Mouse (Mus musculus) right cerebral cortex, postnatal 10 days (tissue): ENCODE measurements around the gene Rhebl1.
A peak's percentile ranks its signal among the peaks of the same experiment; 100 is the strongest.
"Not testable (repeated sequence)": the region's sequence is repeated elsewhere in the genome, so short reads cannot be mapped to it uniquely, and the experiment has no call there.

Experiments
- DNase-seq, 2 experiments: peaks; one replicate each; pipeline ENCODE4 v3.0.0; 2021; ENCODE audit warnings: low spot score in 2 of 2

Gene Rhebl1

DNA sequence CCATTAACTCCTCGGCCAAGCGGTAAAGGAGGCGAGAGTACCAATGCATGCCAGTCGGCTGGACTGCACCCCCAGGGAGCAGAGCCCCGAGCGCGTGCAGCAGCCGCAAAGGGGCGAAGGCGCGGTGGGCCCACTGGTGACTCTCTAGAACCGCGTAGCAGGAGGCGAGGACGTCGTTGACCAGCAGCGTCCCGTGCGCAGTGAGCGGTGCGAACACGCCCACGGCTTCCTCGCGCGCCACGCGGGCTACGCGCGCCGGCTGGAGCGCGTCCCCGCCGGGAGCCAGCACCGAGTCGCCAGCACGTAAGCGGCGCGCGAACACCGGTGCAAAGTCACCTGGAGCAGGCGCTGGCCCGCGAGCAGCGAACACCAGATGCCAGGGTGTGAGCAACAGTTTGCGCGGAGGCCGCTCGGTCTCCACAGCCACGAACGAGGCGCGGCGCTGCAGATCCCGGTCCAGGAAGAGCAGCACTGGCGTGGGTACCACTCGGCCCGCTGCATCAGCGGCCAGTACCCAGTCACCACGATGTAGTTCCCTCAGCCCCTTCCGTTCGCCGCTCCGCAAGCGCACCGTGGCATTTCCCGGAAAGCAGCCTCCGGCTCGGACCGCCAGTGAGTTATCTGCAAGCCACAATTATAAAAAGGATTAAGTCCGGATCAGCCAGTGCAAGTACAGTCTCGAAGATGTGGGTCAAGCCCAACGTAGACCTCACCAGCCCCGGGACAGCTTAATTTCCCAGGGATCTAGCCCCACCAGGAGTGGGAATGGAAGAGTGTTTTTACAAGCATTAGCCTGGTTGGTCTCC is at the start of gene Rhebl1:
Gene Rhebl1 (minus strand): TSS at position 601 of the 806 bp plus-strand sequence.
- peak in 1 of 2 experiments; percentile 50 for DNase-seq

GRCm38 (mm10) chr15:98943133-98943532 is 48.8 kb upstream of the Rhebl1 start:
- no peak for DNase-seq

DNA sequence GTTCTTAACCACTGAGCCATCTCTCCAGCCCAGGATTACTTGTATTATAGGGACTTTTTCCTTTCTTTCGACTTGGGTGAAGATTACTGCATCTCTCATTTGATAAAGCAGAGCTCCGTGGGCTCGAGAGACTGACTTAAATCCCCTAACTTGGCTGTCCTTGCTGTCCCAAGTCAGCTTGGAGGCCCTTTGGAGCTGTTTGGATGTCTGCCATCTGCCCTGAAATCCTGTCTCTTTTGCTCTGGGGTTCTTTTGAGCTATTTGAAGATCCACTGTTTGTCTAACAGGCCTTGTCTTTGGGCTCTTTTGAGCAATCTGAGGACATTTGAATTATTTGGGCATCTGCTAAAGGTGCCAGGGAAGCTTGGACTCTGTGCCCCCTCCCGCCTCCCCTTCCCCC is 47.7 kb upstream of the Rhebl1 start:
- DNase-seq, result no peak

GRCm38 (mm10) chr15:98941539-98941938 is 47.2 kb upstream of the Rhebl1 start:
- no peak for DNase-seq

GRCm38 (mm10) chr15:98940816-98941215 is 46.5 kb upstream of the Rhebl1 start:
- DNase-seq, result no peak

DNA sequence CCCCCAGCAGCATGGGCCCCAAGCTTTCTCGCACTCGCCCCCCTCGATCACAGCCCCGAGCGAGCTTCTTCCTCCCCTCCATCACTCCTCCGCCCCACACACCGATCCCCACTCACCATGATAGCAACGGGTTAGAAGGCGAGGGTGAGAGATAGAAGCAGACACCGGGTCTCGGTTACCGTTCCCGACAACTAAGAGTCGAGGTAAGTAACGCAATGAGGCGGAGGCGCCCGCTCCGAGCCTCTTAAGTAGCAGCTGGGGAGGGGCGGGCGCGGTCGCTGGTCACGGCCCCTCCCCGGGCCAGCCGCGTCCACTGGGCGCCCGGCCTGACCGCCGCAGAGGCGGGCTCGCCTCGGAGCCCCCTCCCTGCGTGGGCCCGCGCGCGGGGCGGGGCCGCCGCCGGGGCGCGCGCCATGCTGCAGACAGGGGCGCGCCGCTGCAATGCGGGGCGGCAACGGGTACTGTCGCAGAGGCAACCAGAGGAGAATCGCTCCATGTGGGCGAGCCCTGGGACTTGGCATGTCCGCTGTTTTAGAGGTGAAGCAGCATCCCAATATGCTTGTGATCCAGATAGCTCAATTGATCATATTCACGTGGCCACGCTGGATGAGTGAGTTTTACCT is 40.0 kb upstream of the Rhebl1 start, which contains the start of gene Tuba1b:
Gene Tuba1b (minus strand): TSS at position 349 of the 623 bp plus-strand sequence.
- DNase-seq, result peak; percentile 95

GRCm38 (mm10) chr15:98933833-98934216 is 39.5 kb upstream of the Rhebl1 start:
- DNase-seq, result peak; percentile 97 to 98

GRCm38 (mm10) chr15:98933004-98933671 is 38.8 kb upstream of the Rhebl1 start:
- DNase-seq, result not testable (repeated sequence)

GRCm38 (mm10) chr15:98930998-98931397 is 36.7 kb upstream of the Rhebl1 start:
- no peak for DNase-seq

DNA sequence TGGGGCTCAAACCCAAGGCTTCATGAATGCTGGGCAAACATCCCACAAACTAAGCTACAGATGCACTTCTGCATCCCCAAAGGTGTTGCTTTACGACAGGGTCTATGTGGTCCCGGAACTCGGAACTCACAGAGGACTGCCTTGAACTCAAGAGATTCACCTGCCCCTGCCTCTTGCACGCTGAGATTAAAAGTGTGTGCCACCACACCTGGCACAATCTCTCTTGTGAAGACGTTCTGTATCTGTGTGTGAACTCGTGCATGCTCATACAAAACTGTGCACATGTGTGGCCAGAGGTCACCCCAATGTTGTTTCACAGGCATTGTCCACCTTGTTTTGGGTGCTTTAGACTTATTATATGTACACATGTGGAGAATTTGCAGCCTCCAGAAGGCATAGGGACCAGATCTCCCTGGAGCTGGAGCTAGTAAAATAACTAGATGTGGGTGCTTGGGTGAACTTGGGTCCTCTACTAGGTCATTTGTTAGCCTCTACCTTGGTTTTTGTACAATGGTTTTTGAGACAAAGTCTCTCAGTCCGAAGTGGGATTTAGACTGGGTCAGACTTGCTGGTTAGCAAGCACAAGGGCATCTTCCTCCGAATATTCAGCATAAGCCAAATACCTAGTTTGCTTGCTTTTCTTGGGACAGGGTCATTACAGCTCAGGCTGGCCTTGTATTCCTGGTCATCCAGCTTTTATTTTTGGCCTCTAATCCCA is 35.8 kb upstream of the Rhebl1 start:
- DNase-seq, result no peak

- DNase-seq, result peak; percentile 82
Observed at GRCm38 (mm10) chr15:98928598-98929240, 34.4 kb upstream of the Rhebl1 start.

GRCm38 (mm10) chr15:98927566-98927965 is 33.2 kb upstream of the Rhebl1 start:
- DNase-seq, result no peak

DNA sequence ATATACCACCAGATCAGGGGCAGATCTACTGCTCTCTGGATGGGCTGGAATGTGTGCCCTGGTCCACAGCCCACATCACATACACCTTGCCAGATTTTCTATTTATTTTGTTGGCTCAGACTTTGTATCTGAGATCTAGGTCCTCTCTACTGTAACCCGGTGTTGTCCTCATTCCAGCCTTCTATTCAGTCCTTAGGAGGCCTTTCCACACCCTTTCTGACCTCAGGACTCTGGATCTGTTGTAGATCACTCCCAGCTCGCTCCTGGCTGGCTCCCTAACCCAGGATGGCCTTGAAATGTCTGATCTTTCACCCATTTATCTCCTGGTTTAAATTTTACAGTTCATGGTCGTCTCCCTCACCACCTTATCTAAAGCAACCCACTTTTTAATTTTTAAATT is 30.3 kb upstream of the Rhebl1 start:
- DNase-seq, result no peak

DNA sequence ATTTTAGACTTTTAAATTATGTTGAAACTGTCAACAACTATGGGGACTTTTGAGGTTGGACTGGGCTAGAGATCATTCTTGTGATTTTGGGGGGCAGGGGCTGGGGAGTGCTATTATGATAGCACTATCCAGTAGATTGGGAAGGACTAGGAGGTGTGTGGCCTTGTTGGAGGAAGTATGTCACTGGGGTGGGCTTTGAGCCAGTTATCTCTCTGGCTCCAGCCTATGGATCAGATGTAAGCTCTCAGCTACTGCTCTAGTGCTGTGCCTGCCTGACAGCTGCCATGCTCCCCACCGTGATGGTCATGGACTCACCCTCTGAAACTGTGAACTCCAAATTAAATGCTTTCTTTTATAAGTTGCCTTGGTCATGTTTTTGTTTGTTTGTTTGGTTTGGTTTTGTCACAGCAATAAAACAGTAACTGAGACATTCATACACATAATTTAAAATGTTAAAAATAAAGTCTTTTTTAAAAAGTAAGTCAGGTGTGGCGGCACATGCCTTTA is 28.7 kb upstream of the Rhebl1 start:
- no peak for DNase-seq

- no peak for DNase-seq
Observed at GRCm38 (mm10) chr15:98922581-98922980, 28.2 kb upstream of the Rhebl1 start.

GRCm38 (mm10) chr15:98921510-98921909 is 27.2 kb upstream of the Rhebl1 start:
- DNase-seq, result no peak

DNA sequence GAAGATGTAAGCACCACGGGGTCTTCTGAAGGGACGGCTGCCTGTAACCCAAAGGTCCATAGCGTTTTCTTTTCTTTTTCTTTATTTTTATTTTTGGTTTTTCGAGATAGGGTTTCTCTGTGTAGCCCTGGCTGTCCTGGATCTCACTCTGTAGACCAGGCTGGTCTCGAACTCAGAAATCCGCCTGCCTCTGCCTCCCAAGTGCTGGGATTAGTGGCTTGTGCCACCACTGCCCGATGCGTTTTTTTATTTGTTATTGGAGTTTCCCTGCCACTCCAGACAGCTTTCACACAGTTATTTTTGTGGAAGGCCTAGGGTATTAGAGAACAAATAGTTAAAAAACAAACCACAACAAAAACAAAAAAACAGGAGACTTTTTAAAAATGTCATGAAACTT is 24.2 kb upstream of the Rhebl1 start:
- DNase-seq, result not testable (repeated sequence)

GRCm38 (mm10) chr15:98917538-98918498 is 23.5 kb upstream of the Rhebl1 start, which contains the start of gene Lmbr1l:
Gene Lmbr1l (minus strand): TSS chr15:98918231.
- DNase-seq, result peak; percentile 100

GRCm38 (mm10) chr15:98917091-98917490 is 22.8 kb upstream of the Rhebl1 start:
- no peak for DNase-seq

- no peak for DNase-seq
Observed at GRCm38 (mm10) chr15:98916016-98916415, 21.7 kb upstream of the Rhebl1 start.
